Mouse (Mus musculus) lung, embryonic 16.5 days (tissue): Measurements from ENCODE around the gene Wdr81. TPM values are rescaled to one million over a fixed set of nuclear protein-coding genes. Genes with fewer than 3 reads are reported as not detected.

Experiments
- ATAC-seq: fragments of 200-750 bp; cut with Nextera tagmentation; 2 replicates; pipeline ENCODE4 v1.8.0; 2017; ENCODE audit warnings: low read depth, mild to moderate bottlenecking, moderate library complexity
- H3K27ac ChIP-seq: fragments of 300-500 bp; sonication (generic); 2 replicates; pipeline ENCODE4 v1.5.1; 2014; ENCODE audit warnings: mild to moderate bottlenecking, control low read depth, low read length
- H3K27me3 ChIP-seq: fragments of 300-500 bp; sonication (generic); 2 replicates; pipeline ENCODE4 v1.6.1; 2014; ENCODE audit warnings: low read depth, low read length, mixed read lengths; ENCODE audit not compliant: control insufficient read depth, insufficient read depth
- H3K36me3 ChIP-seq: fragments of 300-500 bp; sonication (generic); 2 replicates; pipeline ENCODE4 v1.6.1; 2014; ENCODE audit warnings: low read length; ENCODE audit not compliant: control insufficient read depth, insufficient read depth
- H3K4me1 ChIP-seq: fragments of 300-500 bp; sonication (generic); replicated peaks from 2 replicates; pipeline ENCODE4 v1.6.1; 2014; ENCODE audit warnings: low read length, mixed read lengths; ENCODE audit not compliant: control insufficient read depth, insufficient read depth
- H3K4me2 ChIP-seq: fragments of 300-500 bp; sonication (generic); 2 replicates; pipeline ENCODE4 v1.6.1; 2014; ENCODE audit warnings: low read depth, low read length, control low read depth
- H3K4me3 ChIP-seq: fragments of 300-500 bp; sonication (generic); 2 replicates; pipeline ENCODE4 v1.5.1; 2014; ENCODE audit warnings: mild to moderate bottlenecking, low read length, control low read depth
- H3K9ac ChIP-seq: fragments of 300-500 bp; sonication (generic); 2 replicates; pipeline ENCODE4 v1.6.1; 2014; ENCODE audit warnings: low read length, control low read depth
- H3K9me3 ChIP-seq: fragments of 300-500 bp; sonication (generic); 2 replicates; pipeline ENCODE4 v1.6.1; 2016; ENCODE audit warnings: low read length; ENCODE audit not compliant: control insufficient read depth
- WGBS: fragments of 180-500 bp; shearing (Covaris S2); extraction: QIAGEN DNeasy Blood & Tissue Kit; methylation state at CpG from one replicate; pipeline ENCODE4 v1.1.7; 2014; 5-methylcytosine and 5-hydroxymethylcytosine counted together
- polyA plus RNA-seq: library from polyadenylated mRNA; unstranded; fragments of >200 nt; fragmentation: Nextera tagmentation; extraction: Ambion mirVana; gene quantifications from 2 replicates; pipeline ENCODE4 v1.2.1, GENCODE M21; 2015

The Wdr81 gene
- 5.3 and 5.9 TPM in 2 replicates for polyA plus RNA-seq

DNA sequence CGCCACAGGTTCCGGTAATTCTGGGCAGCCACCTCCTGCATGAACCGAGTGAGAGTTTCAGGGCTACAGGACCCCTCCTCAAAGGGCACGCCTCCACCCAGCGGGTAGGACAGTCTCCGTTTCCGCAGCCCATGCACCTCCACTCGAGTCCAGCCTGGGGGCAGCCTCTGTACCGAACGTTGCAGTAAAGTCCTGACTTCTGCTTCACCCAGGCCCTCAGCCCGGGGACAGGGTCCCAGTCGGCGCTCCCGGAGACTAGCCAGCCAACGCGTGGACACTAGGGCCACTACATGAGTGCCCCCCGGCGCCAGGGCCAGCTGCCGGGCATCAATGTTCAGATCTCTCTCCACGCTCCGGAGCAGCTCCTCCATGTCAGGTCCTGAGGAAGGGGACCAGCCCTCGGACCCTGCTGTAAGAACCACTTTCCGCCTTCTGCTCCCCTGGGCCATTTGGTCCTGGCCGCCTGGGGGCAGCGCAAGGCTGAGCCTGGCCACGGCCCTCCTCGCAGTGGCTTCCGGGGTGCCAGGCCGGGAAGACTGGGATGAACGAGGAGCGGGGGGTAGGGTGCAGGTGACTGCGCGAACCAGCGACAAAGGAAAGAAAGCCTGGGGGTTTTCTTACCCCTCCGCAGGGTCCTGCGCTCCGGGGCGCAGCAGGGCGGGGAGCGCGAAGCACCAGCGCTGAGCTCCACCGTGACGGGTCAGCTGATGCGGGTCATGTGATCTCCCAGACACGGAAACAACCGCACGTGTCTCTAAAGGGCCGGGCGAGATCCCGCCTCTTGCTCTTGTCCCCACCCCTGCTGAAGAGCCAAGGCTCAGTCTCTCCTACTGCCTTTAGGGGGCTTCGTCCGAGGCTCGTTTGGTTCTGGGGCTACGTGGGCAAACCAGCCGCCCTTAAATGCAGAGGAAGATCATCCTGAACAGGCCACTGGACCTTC is at the start of gene Wdr81:
Gene Wdr81, minus strand, starts transcription at position 727 of the 940 bp plus-strand sequence.
- H3K9me3 ChIP-seq, result no peaks in the 10 kb centered on the region
- H3K4me3 ChIP-seq, result peak within 1 kb of the TSS; percentile 66
- 1% methylated on average over 56 of the region's 56 CpGs for WGBS
- peaks cover 17% of the 10 kb centered on the region for H3K4me1 ChIP-seq
- peak within 1 kb of the TSS; percentile 99 for H3K4me2 ChIP-seq
- no peaks in the 10 kb centered on the region for H3K36me3 ChIP-seq
- H3K27ac ChIP-seq, result peak within 1 kb of the TSS; percentile 67
- peak; percentile 95 for ATAC-seq
- H3K9ac ChIP-seq, result peak within 1 kb of the TSS; percentile 73
- no peaks in the 10 kb centered on the region for H3K27me3 ChIP-seq

DNA sequence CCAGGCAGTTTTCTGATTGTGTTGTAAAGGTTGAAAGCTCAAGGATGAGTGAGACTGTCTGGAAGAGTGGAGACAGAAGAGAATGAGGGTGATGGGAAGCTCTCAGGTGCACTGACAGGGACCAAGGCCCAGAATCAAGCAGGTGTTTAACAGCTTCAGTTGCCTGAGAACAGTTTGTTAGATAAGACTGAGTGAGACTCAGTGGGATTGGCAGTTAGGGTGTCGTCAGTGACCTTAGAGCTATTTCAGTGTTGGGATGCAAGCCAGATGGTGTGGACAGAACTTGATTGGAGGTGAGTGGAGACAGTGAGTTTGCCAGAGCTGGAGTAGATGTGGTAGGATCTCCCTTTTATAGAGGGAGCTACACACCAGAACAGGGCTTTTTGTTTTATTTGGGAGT is 43.6 kb upstream of the Wdr81 start:
- peaks cover 87% of the 10 kb centered on the region for H3K36me3 ChIP-seq
- no peaks in the 10 kb centered on the region for H3K4me1 ChIP-seq
- no peaks in the 10 kb centered on the region for H3K27me3 ChIP-seq
- H3K9me3 ChIP-seq, result no peaks in the 10 kb centered on the region
- no peak overlapping the region for H3K4me3 ChIP-seq
- no peak for ATAC-seq
- H3K4me2 ChIP-seq, result no peak overlapping the region
- H3K27ac ChIP-seq, result no peak overlapping the region
- 81% methylated on average over 1 of the region's 1 CpGs for WGBS
- no peak overlapping the region for H3K9ac ChIP-seq

DNA sequence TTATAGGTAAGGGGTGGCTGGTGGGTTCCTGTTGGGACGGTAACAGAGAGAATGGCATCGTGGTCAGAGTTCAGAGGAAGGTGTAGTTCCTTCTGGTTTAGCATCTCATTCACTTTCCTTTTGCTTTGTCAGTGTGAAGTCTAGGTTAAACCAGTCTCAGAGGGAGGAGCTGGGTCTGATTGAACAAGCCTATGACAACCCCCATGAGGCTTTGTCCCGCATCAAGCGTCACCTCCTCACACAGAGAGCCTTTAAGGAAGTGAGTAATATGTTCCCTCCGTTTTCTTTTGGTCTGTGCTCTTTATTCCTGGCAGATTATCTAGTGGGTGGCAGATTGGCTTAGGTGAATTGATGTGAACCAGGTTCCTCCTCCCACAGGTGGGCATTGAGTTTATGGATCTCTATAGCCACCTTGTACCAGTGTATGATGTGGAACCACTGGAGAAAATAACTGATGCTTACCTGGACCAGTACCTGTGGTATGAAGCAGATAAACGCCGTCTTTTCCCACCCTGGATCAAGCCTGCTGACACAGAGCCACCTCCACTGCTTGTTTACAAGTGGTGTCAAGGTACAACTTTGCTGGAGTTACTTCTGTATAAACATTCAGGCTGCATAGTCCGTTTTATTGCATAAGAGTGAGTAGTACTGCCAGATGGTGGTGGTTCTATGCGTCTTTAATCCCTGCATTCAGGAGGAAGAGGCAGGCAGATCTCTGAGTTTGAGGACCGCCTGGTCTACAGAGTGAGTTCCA is 40.0 kb upstream of the Wdr81 start:
- no peak overlapping the region for H3K4me2 ChIP-seq
- H3K27me3 ChIP-seq, result no peaks in the 10 kb centered on the region
- peaks cover 88% of the 10 kb centered on the region for H3K36me3 ChIP-seq
- H3K9me3 ChIP-seq, result no peaks in the 10 kb centered on the region
- H3K4me1 ChIP-seq, result no peaks in the 10 kb centered on the region
- no peak for ATAC-seq
- no peak overlapping the region for H3K4me3 ChIP-seq
- H3K9ac ChIP-seq, result no peak overlapping the region
- no peak overlapping the region for H3K27ac ChIP-seq
- WGBS, result 89% methylated on average over 10 of the region's 10 CpGs

DNA sequence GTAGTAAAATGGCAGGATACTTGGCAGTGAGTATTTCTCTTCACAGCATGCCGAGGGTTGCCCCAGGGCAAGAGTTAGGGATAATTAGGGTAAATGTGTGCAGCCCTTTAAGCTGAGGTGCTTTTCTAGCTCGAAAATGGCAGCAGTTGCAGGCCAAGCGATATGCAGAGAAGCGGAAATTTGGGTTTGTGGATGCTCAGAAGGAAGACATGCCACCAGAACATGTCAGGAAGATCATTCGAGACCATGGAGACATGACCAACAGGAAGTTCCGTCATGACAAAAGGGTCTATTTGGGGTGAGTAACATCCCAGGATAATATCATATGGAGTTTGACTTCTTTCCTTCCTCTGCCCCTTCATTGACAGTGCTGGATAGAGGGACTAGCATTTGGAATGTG is 33.0 kb upstream of the Wdr81 start:
- no peak overlapping the region for H3K27ac ChIP-seq
- 36% methylated on average over 6 of the region's 6 CpGs for WGBS

DNA sequence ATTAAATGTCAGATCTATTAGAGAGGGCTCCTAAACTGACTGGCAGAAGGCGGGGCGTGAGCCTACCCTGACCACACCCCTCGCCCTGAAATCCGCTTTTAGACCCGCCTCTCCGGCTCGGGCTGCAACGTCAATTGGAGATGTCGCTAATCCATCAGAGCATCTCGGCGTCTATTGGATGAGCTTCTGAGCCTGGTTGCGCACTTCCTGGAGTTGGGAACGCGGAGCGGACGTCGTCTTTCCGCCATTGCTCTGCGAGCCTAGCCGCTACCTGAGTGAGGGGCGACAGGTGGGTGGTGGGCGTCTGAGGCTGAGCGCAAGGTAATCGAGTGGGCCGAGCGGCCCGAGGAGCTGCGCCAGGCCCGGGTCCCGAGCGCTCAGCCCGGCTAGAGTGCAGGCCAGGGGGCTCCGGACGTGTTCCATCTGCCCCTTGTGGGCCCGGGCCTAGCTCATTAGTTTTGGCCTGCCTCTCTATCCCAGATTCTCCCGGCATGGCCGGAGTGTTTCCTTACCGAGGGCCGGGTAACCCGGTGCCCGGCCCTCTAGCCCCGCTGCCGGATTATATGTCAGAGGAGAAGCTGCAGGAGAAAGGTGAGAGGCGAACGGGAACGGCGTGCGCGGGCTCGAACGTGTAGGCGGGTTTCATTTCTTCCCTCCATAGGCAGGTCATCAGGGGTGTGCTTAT is 32.2 kb upstream of the Wdr81 start, which contains the start of gene Prpf8:
Gene Prpf8, plus strand, starts transcription at position 216 of the 685 bp plus-strand sequence.
- ATAC-seq, result peak; percentile 100
- Histone ChIP-seq H3K27ac (peak within 1 kb of the TSS; percentile 66), H3K9ac (peak within 1 kb of the TSS; percentile 98), H3K4me1 (peaks cover 8% of the 10 kb centered on the region), H3K36me3 (peaks cover 20% of the 10 kb centered on the region), H3K27me3 (no peaks in the 10 kb centered on the region), H3K4me2 (peak within 1 kb of the TSS; percentile 96), H3K4me3 (peak within 1 kb of the TSS; percentile 97), H3K9me3 (no peaks in the 10 kb centered on the region)
- under 1% methylated on average over 52 of the region's 52 CpGs for WGBS

More for the DNA sequence above, 33.0 kb upstream of the Wdr81 start:
- Histone ChIP-seq H3K27me3 (no peaks in the 10 kb centered on the region), H3K36me3 (peaks cover 28% of the 10 kb centered on the region), H3K9ac (peak overlapping the region; percentile 98), H3K4me1 (peaks cover 8% of the 10 kb centered on the region), H3K4me3 (peak overlapping the region; percentile 97), H3K4me2 (peak overlapping the region; percentile 96), H3K9me3 (no peaks in the 10 kb centered on the region)
- no peak for ATAC-seq

DNA sequence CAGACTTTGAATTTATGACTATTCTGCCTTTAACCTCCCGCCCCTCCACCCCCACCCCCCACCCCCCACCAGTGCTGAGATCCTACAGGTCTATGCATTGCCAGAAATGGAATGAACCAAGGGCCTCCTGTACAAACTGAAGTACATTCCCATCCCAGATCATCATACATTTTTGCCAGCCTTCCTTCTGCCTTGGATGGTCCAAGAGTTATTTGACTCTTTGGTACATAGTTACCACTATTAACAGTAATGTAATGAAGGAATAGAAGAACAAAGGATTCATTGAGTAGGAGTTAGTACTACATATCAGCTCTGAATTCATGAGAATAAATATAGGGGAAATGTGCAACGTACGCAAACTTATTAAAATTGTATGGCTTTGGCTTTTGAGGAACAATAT is 31.7 kb upstream of the Wdr81 start:
- Histone ChIP-seq H3K4me1 (peaks cover 8% of the 10 kb centered on the region), H3K27me3 (no peaks in the 10 kb centered on the region), H3K9me3 (no peaks in the 10 kb centered on the region), H3K4me3 (no peak overlapping the region; the same call in 1 of the 2 replicates), H3K27ac (no peak overlapping the region), H3K4me2 (peak overlapping the region; percentile 40), H3K36me3 (peaks cover 16% of the 10 kb centered on the region), H3K9ac (no peak overlapping the region)
- WGBS, result 21% methylated on average over 3 of the region's 3 CpGs
- peak; percentile 27 for ATAC-seq

DNA sequence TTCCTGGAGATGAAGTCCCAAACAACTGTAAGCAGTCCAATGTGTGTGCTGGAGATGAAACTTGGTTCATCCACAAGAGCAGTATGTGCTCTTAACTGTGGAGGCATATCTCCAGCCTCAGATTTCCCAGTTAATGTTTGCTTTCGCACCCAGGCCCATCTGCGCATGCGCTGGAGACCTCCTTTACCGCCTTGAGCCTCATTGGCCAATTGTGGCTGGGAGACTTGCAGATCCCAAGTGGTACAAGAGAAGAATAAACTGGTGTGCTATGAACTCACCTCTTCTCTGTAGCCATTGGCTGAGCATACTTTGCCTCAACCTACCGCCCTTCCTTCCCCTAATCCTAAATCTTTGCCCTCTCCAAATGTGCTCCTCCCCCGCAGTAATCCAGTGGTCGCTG is 18.9 kb upstream of the Wdr81 start:
- no peaks in the 10 kb centered on the region for H3K9me3 ChIP-seq
- WGBS, result 61% methylated on average over 7 of the region's 7 CpGs
- H3K4me3 ChIP-seq, result no peak overlapping the region
- H3K4me2 ChIP-seq, result no peak overlapping the region
- H3K4me1 ChIP-seq, result no peaks in the 10 kb centered on the region
- H3K9ac ChIP-seq, result no peak overlapping the region
- H3K27ac ChIP-seq, result no peak overlapping the region
- H3K27me3 ChIP-seq, result no peaks in the 10 kb centered on the region
- no peaks in the 10 kb centered on the region for H3K36me3 ChIP-seq
- ATAC-seq, result no peak

DNA sequence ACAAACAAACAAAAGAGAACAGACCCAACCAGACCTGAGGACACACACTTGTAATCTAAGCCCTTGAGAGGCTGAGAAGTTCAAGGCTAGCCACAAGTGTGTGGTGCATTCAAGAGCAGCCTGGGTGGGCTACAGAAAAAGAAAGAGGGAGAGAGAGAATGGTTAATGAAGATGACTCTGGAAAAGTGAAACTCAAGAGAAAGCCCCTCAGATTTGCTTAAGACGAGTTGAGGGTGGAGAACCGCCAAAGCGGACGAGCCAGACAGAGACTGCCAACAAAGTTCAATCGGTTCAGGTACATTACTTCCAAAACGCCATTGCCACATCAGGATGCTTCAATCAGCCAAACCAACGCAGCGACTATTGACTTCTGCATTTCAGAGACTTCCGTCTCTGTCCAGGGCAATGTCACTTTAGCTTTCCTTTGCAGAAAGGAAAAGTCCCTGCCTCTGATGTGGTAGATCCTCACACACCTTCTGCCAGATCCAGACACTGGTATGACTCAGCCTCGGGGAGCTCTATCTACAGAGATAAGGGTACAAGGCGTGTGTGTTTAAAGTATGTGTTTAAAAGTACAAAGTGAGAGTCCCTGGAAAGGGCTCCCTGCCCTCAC is 18.1 kb upstream of the Wdr81 start:
- no peaks in the 10 kb centered on the region for H3K27me3 ChIP-seq
- no peak for ATAC-seq
- H3K36me3 ChIP-seq, result no peaks in the 10 kb centered on the region
- H3K27ac ChIP-seq, result no peak overlapping the region
- no peaks in the 10 kb centered on the region for H3K9me3 ChIP-seq
- no peak overlapping the region for H3K4me2 ChIP-seq
- 60% methylated on average over 11 of the region's 11 CpGs for WGBS
- no peak overlapping the region for H3K4me3 ChIP-seq
- no peak overlapping the region for H3K9ac ChIP-seq
- peaks cover 2% of the 10 kb centered on the region; the same call in 1 of the 2 replicates for H3K4me1 ChIP-seq
